Mouse (Mus musculus) hindbrain, embryonic 10.5 days (tissue): ENCODE data around the gene Chst5. TPM values are rescaled to one million over a fixed set of nuclear protein-coding genes. Genes with fewer than 3 reads are reported as not detected.
"Not testable (repeated sequence)": the region's sequence is repeated elsewhere in the genome, so short reads cannot be mapped to it uniquely, and the experiment has no call there.

Experiments used
- DNase-seq: peaks from one replicate; pipeline ENCODE4 v3.0.0-alpha.2; 2017; ENCODE audit warnings: low spot score
- H3K27ac ChIP-seq: fragments of 300-500 bp; sonication (generic); 2 replicates; pipeline ENCODE4 v1.5.1; 2016; ENCODE audit warnings: mild to moderate bottlenecking, moderate library complexity
- H3K27me3 ChIP-seq: fragments of 300-500 bp; sonication (generic); 2 replicates; pipeline ENCODE4 v1.6.1; 2016; ENCODE audit warnings: mild to moderate bottlenecking; ENCODE audit not compliant: poor library complexity, insufficient read depth, severe bottlenecking
- H3K36me3 ChIP-seq: fragments of 300-500 bp; sonication (generic); 2 replicates; pipeline ENCODE4 v1.6.1; 2016; ENCODE audit warnings: mild to moderate bottlenecking, moderate library complexity
- H3K4me1 ChIP-seq: fragments of 300-500 bp; sonication (generic); replicated peaks from 2 replicates; pipeline ENCODE4 v1.6.1; 2016; ENCODE audit warnings: mild to moderate bottlenecking
- H3K4me3 ChIP-seq: fragments of 300-500 bp; sonication (generic); 2 replicates; pipeline ENCODE4 v1.5.1; 2016; ENCODE audit warnings: mild to moderate bottlenecking, moderate library complexity
- H3K9me3 ChIP-seq: fragments of 300-500 bp; sonication (generic); 2 replicates; pipeline ENCODE4 v1.6.1; 2016; ENCODE audit warnings: mild to moderate bottlenecking, moderate library complexity
- WGBS: fragments of 180-500 bp; shearing (Covaris S2); methylation state at CpG from one replicate; pipeline ENCODE4 v1.1.7; 2016; 5-methylcytosine and 5-hydroxymethylcytosine counted together
- polyA plus RNA-seq: library from polyadenylated mRNA; unstranded; fragments of >200 nt; fragmentation: Nextera tagmentation; extraction: Ambion mirVana; gene quantifications from 2 replicates; pipeline ENCODE4 v1.2.1, GENCODE M21; 2016

Chst5 gene
- polyA plus RNA-seq, 1 experiment from 2014 or later, result 4.9 TPM

DNA sequence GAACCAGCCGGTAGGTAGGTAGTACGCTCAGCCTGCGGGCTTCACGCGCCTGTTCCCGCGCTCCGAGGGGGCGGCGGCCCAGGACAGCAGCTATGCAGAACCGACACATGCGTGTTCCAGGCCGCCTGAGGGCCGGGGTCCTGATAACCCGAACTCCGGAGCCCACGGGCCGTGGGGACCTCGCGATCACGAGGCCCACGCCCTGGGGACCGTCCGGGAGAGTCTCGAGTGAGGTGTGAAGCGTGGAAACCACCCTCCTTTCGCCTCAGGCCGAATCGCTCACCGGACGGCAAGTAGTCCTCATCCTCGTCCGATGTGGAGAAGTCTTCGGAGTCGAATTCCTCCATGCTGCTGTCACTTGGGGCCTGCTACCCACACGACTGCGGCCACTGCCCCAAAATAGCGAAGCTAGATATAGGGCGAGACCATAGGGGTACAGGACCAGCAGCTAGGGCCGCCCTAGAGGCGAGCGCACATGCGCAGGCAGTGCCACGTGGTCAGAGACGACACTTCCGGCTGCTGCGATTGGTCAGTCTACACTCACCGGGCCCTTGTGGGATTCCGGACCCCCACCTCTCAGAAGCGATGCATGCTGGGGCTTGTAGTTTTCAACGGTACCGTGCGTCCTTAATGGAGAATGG lies 56.3 kb downstream of the Chst5 start, which contains the start of gene Cfdp1:
TSS of gene Cfdp1 (minus strand) at position 431 of the 641 bp plus-strand sequence.
- under 1% methylated on average over 53 of the region's 53 CpGs for WGBS
- H3K9me3 ChIP-seq, result no peaks in the 10 kb centered on the region
- peaks cover 9% of the 10 kb centered on the region for H3K4me1 ChIP-seq
- peak within 1 kb of the TSS; percentile 86 for H3K27ac ChIP-seq
- 0 out of 2 replicates have a peak, but pooled peaks cover 7% of the 10 kb centered on the region for H3K36me3 ChIP-seq
- peak; percentile 97 for DNase-seq
- H3K4me3 ChIP-seq, result peak within 1 kb of the TSS; percentile 97
- H3K27me3 ChIP-seq, result no peaks in the 10 kb centered on the region

DNA sequence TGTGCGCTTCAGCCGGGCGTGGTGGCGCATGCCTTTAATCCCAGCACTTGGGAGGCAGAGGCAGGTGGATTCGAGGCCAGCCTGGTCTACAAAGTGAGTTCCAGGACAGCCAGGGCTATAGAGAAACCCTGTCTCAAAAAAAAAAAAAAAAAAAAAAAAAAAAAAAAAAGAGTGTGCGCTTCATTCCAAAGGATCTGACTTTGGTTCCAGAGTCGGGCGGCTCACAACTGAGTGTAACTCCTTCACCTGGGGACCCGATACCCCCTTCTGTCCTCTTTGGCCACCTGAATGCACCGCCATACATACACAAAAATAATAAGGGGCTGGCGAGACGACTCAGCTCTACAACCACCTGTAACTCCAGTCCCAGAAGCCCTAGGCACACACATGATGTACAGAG lies 57.0 kb downstream of the Chst5 start:
- Histone ChIP-seq H3K4me3 (peak overlapping the region; percentile 97), H3K27ac (peak overlapping the region; percentile 86; the same call in 1 of the 2 replicates)
- H3K27me3 ChIP-seq, DNase-seq, H3K4me1 ChIP-seq, H3K36me3 ChIP-seq, H3K9me3 ChIP-seq: not testable (repeated sequence)
- 64% methylated on average over 12 of the region's 12 CpGs for WGBS

DNA sequence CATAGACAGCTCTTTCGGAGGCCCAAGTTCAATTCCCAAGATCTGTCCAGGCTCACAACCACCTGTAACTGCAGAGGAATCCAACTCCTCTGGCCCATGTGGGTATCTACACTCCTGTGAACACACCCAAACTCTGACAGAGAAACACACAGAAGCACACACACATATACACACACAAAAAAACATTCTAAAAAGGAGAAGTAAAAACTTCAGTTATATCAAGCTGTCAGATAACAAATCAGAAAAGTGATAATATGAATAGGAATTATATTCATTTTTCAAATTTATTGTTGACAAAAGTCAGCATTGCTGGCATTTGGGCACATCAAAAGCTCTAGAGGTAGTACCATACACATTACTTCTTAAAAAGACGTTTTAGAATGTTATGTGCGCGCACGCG lies 63.5 kb downstream of the Chst5 start:
- peaks cover 46% of the 10 kb centered on the region for H3K36me3 ChIP-seq

More for the DNA sequence above, 63.5 kb downstream of the Chst5 start:
- Histone ChIP-seq H3K27ac (no peak overlapping the region), H3K4me3 (no peak overlapping the region), H3K4me1 (no peaks in the 10 kb centered on the region), H3K9me3 (no peaks in the 10 kb centered on the region), H3K27me3 (no peaks in the 10 kb centered on the region)
- no peak for DNase-seq
- WGBS, result 96% methylated on average over 6 of the region's 6 CpGs

Other genes with a start within 250 kb of the Chst5 start
- not detected in 2 replicates for gene Ctrb1, start 219.4 kb downstream of the Chst5 start, polyA plus RNA-seq
- 61.6 and 63.9 TPM in 2 replicates for gene Bcar1, start 166.6 kb downstream of the Chst5 start, polyA plus RNA-seq
- gene Cfdp1, start 56.2 kb downstream of the Chst5 start, polyA plus RNA-seq, result 171 and 215 TPM in 2 replicates
- 8.4 and 10.7 TPM in 2 replicates for gene Tmem170, start 33.7 kb downstream of the Chst5 start, polyA plus RNA-seq
- gene Tmem231, start 23.4 kb upstream of the Chst5 start, polyA plus RNA-seq, result 24.4 and 27.4 TPM in 2 replicates
- gene Gabarapl2, start 30.3 kb upstream of the Chst5 start, polyA plus RNA-seq, result 235 and 314 TPM in 2 replicates
- gene Adat1, start 81.9 kb upstream of the Chst5 start, polyA plus RNA-seq, result 12.1 and 15.5 TPM in 2 replicates
- gene Kars, start 100.9 kb upstream of the Chst5 start, polyA plus RNA-seq, result 216 and 246 TPM in 2 replicates
- 29.6 and 34.8 TPM in 2 replicates for gene Terf2ip, start 101.0 kb upstream of the Chst5 start, polyA plus RNA-seq
- gene Gm6793, start 104.6 kb upstream of the Chst5 start, polyA plus RNA-seq, result 0.46 and 0.85 TPM in 2 replicates